Mouse (Mus musculus): ENCODE data around the gene Prss8. TPM values are rescaled to one million over a fixed set of nuclear protein-coding genes. Genes with fewer than 3 reads are reported as not detected.
A peak's percentile ranks its signal among the peaks of the same experiment; 100 is the strongest.

The Prss8 gene
- total RNA-seq, 4 experiments from 2014 or later = 0.33 to 0.82 TPM; not detected in 2

DNA sequence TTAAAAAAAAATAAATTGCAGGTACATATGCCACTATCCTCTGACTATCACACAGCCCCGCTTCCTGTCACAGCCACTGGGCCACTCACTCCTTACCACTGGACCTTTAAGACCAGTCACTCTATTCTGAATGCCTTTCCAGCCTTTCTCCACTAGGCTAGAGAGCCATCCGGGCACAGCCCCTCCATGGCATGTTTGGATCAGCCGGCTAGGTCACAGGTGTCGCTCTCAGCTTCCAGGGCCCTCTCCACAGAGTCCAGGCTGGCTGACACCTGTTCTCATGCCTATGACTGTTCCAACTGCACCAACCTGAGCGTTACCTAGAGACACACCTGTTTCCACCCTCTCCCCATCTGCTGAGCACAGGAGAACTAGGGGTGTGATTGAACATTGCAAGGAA, 1.3 kb downstream of the Prss8 start:
- DNase-seq (ENCODE audit: low spot score in 2 of 2) = no peak

GRCm38 (mm10) chr7:127927726-127928125, 2.2 kb downstream of the Prss8 start:
- no peak for DNase-seq (ENCODE audit: low spot score in 2 of 2)

- no peak for DNase-seq (ENCODE audit: low spot score in 2 of 2)
Measured at GRCm38 (mm10) chr7:127926846-127927245, 3.1 kb downstream of the Prss8 start.

DNA sequence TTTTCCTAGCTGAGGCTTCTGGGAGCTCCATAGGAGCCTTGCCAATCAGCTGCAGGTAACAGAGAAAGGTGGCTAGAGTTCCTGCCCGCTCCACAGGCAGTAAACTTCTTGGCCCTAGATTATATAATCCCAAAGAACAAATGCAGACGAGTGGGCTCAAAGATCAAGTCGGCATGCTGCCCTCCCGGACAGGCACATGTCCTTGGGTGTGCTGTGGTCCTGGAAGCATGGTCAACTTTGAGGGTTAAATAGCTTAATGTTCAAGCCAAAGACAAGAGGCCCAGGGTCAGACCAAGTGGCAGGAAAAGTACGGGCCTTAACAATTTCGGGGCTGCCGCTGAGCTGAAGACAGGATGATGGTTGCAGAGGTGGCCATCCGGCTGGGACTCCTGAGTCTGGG, 3.8 kb downstream of the Prss8 start:
- no peak for DNase-seq (ENCODE audit: low spot score in 2 of 2)

GRCm38 (mm10) chr7:127925252-127925651, 4.7 kb downstream of the Prss8 start:
- no peak for DNase-seq (ENCODE audit: low spot score in 2 of 2)

DNA sequence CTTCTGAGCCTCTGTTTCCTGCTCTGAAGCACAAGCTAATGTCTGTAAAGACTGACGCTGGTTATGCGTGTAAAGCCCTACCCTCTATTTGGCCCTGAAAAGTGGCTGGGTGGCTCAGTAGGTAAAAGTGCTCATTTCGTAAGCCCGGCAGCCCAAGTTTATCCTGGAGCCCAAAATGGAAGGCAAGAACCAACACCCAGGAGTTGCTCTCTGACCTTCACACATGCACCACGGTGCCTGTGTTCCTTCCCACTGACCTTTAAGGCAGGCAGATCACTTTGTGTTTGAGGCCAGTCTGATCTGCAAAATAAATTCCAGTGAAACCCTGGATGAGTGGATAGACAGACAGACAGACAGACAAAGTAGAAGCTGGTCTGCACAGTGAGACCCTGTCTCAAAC, 6.2 kb downstream of the Prss8 start:
- DNase-seq (ENCODE audit: low spot score in 2 of 2) = no peak

- no peak for DNase-seq (ENCODE audit: low spot score in 2 of 2)
Measured at GRCm38 (mm10) chr7:127922451-127923275, 7.2 kb downstream of the Prss8 start.

DNA sequence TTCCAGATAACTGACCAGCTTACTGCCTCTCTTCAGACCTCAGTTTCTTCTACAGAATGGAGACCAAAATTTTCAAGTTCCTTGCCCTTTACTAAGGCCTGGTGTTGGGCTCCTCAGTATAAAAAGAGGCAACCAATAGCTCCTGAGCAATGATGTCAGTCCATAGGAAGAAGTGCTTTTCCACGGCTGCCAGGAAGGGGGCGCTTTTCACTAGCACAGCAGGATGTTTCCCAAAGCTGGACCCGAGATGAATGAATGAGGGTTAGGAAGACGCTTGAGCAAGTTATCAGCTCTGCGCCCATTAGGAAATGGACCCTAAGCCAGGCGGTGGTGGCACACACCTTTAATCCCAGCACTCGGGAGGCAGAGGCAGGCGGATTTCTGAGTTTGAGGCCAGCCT, 8.4 kb downstream of the Prss8 start:
- no peak for DNase-seq (ENCODE audit: low spot score in 2 of 2)

DNA sequence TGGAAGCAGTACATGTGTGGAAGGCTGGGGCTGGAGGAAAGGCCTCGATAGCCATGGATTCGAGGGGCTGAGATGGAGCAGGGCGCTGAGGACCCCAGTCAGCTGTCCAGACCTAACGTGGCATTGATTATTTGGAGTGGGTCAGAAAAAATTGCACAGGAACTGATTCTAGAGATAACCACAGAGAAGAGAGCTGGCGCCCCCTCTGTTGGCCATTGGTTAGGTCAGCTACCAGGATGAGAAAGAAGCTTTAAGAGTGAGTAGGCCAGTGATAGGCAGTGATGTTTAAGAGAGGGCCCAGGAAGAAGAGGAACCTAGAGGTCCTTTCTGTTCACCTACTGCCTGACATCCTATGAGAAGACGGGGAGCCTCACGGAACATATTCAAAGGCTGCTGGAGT, 10.6 kb downstream of the Prss8 start:
- DNase-seq (ENCODE audit: low spot score in 2 of 2) = no peak

DNA sequence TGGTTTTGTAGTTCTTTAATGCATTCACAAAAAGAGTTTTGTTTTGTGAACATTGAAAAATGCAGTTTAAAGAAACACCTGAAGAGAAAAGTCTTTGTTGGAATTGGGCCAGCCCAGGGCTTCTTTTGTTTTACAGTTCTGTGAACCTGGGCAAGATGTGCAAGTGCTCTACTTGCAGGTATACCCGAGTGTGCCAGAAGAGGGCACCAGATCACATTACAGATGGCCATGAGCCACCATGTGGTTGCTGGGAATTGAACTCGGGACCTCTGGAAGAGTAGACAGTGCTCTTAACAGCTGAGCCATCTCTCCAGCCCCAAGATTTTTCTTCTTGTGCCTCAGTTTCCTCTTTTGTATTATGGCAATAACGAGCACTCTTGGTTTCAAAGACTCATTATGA, 11.7 kb downstream of the Prss8 start:
- DNase-seq (ENCODE audit: low spot score in 2 of 2) = no peak

GRCm38 (mm10) chr7:127915293-127915692, 14.6 kb downstream of the Prss8 start:
- DNase-seq (ENCODE audit: low spot score in 2 of 2) = no peak

- no peak for DNase-seq (ENCODE audit: low spot score in 2 of 2)
Measured at GRCm38 (mm10) chr7:127912938-127913337, 17.0 kb downstream of the Prss8 start.

DNA sequence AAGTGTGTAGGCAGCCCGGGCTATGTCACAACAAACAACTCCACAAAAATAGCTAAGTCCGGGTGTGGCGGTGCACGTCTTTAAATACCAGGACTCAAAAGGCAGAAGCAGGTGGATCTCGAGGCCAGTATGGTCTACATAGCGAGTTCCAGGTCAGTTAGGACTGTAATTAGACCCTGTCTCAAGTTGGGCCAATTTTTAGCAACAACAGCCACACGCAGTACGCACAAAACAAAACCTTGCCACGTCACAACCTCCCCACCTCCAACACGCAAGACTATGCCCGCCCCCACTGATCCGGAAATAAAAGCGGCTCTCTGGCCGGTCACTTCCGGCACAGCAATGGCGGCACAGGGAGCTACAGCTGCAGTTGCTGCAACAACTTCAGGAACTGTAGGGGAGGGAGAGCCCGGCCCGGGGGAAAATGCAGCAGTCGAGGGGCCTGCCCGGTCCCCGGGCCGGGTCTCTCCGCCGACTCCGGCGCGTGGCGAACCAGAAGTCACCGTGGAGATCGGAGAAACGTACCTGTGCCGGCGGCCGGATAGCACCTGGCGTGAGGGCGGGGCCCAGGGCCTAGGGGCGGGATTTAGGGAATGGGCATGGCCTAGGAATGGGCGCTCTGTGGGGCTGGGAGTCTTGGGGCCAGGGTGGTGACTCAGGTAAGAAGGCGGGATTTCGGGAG, 17.6 kb downstream of the Prss8 start, which contains the start of gene Kat8:
TSS of gene Kat8 (plus strand) at position 327 of the 682 bp plus-strand sequence.
- peak; percentile 76 to 86 for DNase-seq (ENCODE audit: low spot score in 2 of 2)

GRCm38 (mm10) chr7:127908656-127909055, 21.2 kb downstream of the Prss8 start:
- DNase-seq (ENCODE audit: low spot score in 2 of 2) = no peak

DNA sequence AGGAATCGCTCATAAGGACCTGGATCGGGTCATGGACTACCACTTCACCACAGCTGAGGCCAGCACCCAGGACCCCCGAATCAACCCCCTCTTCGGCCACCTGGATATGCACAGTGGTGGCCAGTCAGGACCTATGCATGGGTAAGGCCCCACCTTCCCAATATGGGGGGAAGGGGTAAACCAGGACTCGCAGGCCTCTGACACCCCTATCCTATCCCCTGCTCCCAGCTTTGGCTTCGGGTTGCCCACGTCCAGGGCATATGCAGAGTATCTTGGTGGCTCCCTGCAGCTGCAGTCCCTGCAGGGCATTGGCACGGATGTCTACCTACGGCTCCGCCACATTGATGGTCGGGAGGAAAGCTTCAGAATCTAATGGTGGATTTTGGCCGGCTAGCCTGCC, 22.0 kb downstream of the Prss8 start:
- no peak for DNase-seq (ENCODE audit: low spot score in 2 of 2)

DNA sequence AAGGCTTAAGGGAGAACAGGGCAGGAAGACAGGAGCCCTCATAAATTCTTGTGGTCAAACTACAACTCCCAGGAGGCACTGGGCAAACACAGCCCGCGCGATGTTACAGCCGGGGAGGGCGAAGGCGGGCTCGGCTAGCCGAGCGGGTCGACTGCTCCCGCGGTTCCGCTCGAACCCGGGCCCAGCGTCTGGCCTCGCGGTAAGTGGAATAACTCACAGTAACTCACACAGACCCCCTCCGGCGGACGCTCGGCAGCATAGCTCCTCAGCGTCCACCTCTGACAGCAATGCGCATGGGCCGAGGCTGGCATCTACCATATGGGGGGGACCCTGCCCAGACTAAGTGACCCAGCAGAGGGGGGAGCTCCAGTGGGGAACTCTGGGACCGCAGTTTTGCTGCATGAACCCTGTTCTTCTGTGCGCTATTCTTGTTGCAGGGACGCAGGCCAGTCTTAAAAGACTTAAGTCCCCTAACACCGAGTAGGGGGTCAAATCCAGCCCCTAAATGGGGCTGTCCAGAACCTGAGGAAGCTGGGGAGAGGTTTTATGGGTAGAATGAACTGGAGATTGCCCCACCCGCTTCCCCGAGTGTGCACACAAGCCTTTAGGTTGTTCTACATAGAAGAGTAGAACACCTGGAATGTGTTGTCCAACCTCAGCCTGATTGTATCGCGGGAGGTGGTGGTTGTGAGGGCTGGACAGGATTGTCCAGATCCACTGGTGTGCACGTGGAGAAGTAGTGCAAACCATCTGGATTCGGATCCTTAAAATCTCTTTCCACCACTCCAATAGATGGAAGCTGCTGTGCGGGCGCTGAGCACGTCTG, 25.7 kb downstream of the Prss8 start, which contains the start of gene Bckdk:
TSS of gene Bckdk (plus strand) at position 112 of the 826 bp plus-strand sequence.
- DNase-seq (ENCODE audit: low spot score in 2 of 2) = peak; percentile 66 to 83

DNA sequence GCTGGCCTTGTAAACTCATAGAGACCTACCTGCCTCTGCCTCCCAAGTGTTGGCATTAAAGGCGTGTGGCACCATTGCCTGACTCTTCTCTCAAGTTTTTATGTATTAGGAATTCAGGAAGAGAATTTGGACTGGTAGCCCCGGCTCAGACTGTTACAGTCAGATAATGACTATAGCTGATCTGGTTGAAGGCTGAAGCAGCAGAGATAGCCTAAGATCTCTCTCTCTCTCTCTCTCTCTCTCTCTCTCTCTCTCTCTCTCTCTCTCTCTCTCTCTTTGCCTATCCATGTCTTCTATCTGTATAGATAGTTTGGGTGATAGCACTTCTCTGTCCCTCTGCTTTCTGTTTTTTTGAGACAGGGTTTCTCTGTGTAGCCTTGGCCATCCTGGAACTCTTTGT, 28.1 kb downstream of the Prss8 start:
- DNase-seq (ENCODE audit: low spot score in 2 of 2) = no peak

DNA sequence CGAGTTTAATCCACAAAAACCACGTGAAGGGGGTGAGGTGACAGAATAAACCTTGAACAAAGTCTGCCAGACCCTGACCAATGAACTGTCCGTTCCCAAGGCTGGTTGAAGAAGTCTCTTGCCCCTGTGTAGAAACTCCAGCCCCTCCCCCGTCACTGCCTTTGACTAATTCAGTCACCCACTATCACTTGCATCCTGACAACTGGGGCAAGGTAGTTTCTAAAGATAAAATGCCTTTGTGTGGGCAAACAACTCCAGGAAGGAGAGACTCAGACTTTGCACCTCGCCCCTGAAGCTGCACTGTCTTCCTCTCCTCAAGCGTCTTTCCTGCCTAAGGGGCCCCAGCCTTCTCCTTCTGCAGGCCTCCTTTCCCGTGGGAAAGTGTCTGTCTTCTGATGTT, 29.9 kb downstream of the Prss8 start:
- no peak for DNase-seq (ENCODE audit: low spot score in 2 of 2)

GRCm38 (mm10) chr7:127898179-127898956, 31.5 kb downstream of the Prss8 start:
- no peak for DNase-seq (ENCODE audit: low spot score in 2 of 2)

GRCm38 (mm10) chr7:127897542-127897941, 32.4 kb downstream of the Prss8 start:
- DNase-seq (ENCODE audit: low spot score in 2 of 2) = no peak

DNA sequence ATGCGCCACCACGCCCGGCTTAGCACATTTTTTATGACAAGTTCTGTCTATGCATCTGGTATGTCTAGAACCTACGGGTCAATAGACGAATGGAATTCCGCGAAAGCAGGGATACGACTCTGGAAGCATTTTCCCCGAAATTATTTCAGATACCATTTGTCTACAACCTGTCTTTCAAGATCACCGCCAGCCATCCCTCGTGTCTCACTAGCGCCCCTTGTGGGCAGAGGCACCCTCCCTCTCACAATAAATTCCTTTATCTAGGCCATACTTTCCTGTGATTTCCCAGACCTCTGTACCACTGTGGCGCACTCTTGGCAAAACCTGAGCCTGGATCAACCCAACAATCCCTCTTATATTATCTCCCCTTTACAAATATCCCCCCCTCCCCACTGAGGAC, 33.5 kb downstream of the Prss8 start:
- no peak for DNase-seq (ENCODE audit: low spot score in 2 of 2)

Data from left cerebral cortex, adult 8-10 months (tissue).